Mouse (Mus musculus): ENCODE results near the gene H2afx.

DNA sequence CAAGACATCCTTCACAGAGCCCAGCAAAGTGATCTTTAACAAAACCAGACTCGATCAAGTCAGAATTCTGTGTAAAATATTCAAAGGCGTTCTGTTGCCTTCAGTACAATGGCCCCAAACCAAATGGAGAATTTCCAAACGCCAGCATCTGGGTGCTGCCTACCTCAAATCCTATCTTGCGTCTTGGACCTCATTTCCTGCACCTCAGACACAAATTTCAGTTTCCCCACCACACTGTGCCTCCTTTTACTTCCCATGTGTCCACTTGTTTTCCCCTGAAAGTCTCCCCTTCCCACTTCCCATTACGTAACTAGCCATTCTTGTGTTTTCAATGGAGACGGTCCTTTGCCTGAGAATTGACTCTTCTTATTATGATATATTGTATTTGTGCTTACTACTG, 28.0 kb upstream of the H2afx start:
- TF ChIP-seq CTCF (IDR thresholded peaks at IDR 0.05; ENCODE audit: borderline replicate concordance, control insufficient read depth, extremely low read depth, insufficient read depth, low read length, poor library complexity) (no peak), POLR2A (IDR thresholded peaks at IDR 0.05; ENCODE audit: control insufficient read depth, extremely low read depth, insufficient read depth, low read length, poor library complexity) (no peak)
